In genomic region chr14:28060891-28061290, GRCm38 (mm10) we compare ENCODE assay signal across 31 mouse cellular contexts.
DNase-seq lines count a peak whose midpoint lies in the region; ATAC-seq and TF ChIP-seq lines count a peak whose summit lies in the region.
"Had no signal": no experiment of that assay in that cellular context is flagged by ENCODE, and none has a peak within 500 bp of the region (broad histone marks: within the 10 kb centered on the region; RNA-seq: fewer than 3 reads in every experiment).

No protein-coding gene starts in this region.

- no peaks in the 10 kb centered on the region for H3K9me3 ChIP-seq in forebrain, postnatal 0 days (ENCODE audit: low read length)
- no peaks in the 10 kb centered on the region for H3K9me3 ChIP-seq in forebrain, embryonic 10.5 days
- H3K9me3 ChIP-seq in midbrain, postnatal 0 days (ENCODE audit: low read length), result no peaks in the 10 kb centered on the region
- no peaks in the 10 kb centered on the region for H3K9me3 ChIP-seq in midbrain, embryonic 16.5 days (replicated peaks; ENCODE audit: control insufficient read depth, low read length, poor library complexity, severe bottlenecking)
- H3K9me3 ChIP-seq: embryonic facial prominence, embryonic 10.5 days; embryonic facial prominence, embryonic 13.5 days; forebrain, embryonic 15.5 days; heart, embryonic 10.5 days; heart, embryonic 13.5 days had no signal

- H3K27ac ChIP-seq in forebrain, postnatal 0 days (ENCODE audit: low read depth, low read length), result no peak overlapping the region
- H3K27ac ChIP-seq in forebrain, embryonic 10.5 days, result no peak overlapping the region
- H3K27ac ChIP-seq in midbrain, postnatal 0 days (ENCODE audit: low read depth, low read length), result no peak overlapping the region
- no peak overlapping the region for H3K27ac ChIP-seq in midbrain, embryonic 16.5 days (ENCODE audit: low read length)
- no peak overlapping the region for H3K27ac ChIP-seq in kidney, adult 2 months (ENCODE audit: insufficient read depth, low read depth, low read length)
- H3K27ac ChIP-seq: embryonic facial prominence, embryonic 10.5 days; embryonic facial prominence, embryonic 13.5 days; forebrain, embryonic 15.5 days; heart, adult 2 months; heart, embryonic 10.5 days; heart, embryonic 13.5 days; hindbrain, embryonic 14.5 days; hindbrain, postnatal 0 days had no signal

- no peak overlapping the region for H3K4me2 ChIP-seq in forebrain, postnatal 0 days (ENCODE audit: low read depth)
- H3K4me2 ChIP-seq in midbrain, postnatal 0 days (ENCODE audit: low read depth, low read length, poor library complexity, severe bottlenecking), result no peak overlapping the region
- H3K4me2 ChIP-seq in midbrain, embryonic 16.5 days (ENCODE audit: low read length), result no peak overlapping the region
- H3K4me2 ChIP-seq: embryonic facial prominence, embryonic 13.5 days; forebrain, embryonic 15.5 days; heart, embryonic 13.5 days; hindbrain, embryonic 14.5 days had no signal

- TF ChIP-seq POLR2A in kidney, adult 2 months (IDR thresholded peaks at IDR 0.05; ENCODE audit: low read depth, low read length), result no peak

- no peak overlapping the region for H3K9ac ChIP-seq in forebrain, postnatal 0 days
- H3K9ac ChIP-seq in midbrain, postnatal 0 days (replicated peaks; ENCODE audit: low read length, poor library complexity, severe bottlenecking), result no peak overlapping the region
- no peak overlapping the region for H3K9ac ChIP-seq in midbrain, embryonic 16.5 days (ENCODE audit: low read depth, low read length)
- H3K9ac ChIP-seq: embryonic facial prominence, embryonic 13.5 days; forebrain, embryonic 15.5 days; heart, embryonic 13.5 days; hindbrain, embryonic 14.5 days had no signal

- H3K27me3 ChIP-seq in forebrain, postnatal 0 days (ENCODE audit: insufficient read depth, low read length), result no peaks in the 10 kb centered on the region
- no peaks in the 10 kb centered on the region for H3K27me3 ChIP-seq in forebrain, embryonic 10.5 days (ENCODE audit: poor library complexity, severe bottlenecking)
- H3K27me3 ChIP-seq in midbrain, postnatal 0 days (ENCODE audit: insufficient read depth, low read length), result no peaks in the 10 kb centered on the region
- no peaks in the 10 kb centered on the region for H3K27me3 ChIP-seq in midbrain, embryonic 16.5 days (ENCODE audit: control insufficient read depth, insufficient read depth, low read depth, low read length)
- no peaks in the 10 kb centered on the region for H3K27me3 ChIP-seq in kidney, adult 2 months (replicated peaks; ENCODE audit: control insufficient read depth, insufficient read depth, low read length)
- H3K27me3 ChIP-seq: CH12.LX; embryonic facial prominence, embryonic 13.5 days; forebrain, embryonic 15.5 days; heart, embryonic 13.5 days; Patski had no signal

- no peaks in the 10 kb centered on the region for H3K4me1 ChIP-seq in forebrain, postnatal 0 days (ENCODE audit: insufficient read depth)
- peaks cover 25% of the 10 kb centered on the region for H3K4me1 ChIP-seq in forebrain, embryonic 10.5 days
- 0 out of 2 replicates have a peak, but pooled peaks cover 11% of the 10 kb centered on the region for H3K4me1 ChIP-seq in midbrain, postnatal 0 days (ENCODE audit: insufficient read depth, low read length)
- H3K4me1 ChIP-seq in midbrain, embryonic 16.5 days (ENCODE audit: control insufficient read depth, insufficient read depth, low read length), result peaks cover 19% of the 10 kb centered on the region
- no peaks in the 10 kb centered on the region for H3K4me1 ChIP-seq in kidney, adult 2 months (ENCODE audit: control insufficient read depth, insufficient read depth, low read length)

- peak; percentile 11 for DNase-seq in forebrain, postnatal 0 days
- DNase-seq in forebrain, embryonic 10.5 days (ENCODE audit: extremely low spot score, low spot score), result no peak
- peak; percentile 31 for DNase-seq in midbrain, postnatal 0 days (ENCODE audit: low spot score)
- peak; percentile 65 for DNase-seq in brain, adult 2 months (ENCODE audit: low read depth, low spot score)
- DNase-seq in thymus, adult 18-20 months, result no peak
- DNase-seq in kidney, adult 2 months, result no peak
- DNase-seq: adrenal gland, adult 2 months; adrenal gland, postnatal 14 days; B cell, adult 2 months; cerebellum, adult 2 months; cerebellum, postnatal 10 days; cerebellum, postnatal 36 days; embryo, embryonic 11 days; gastrocnemius, postnatal 10 days; gastrocnemius, postnatal 36 days; heart, adult 2 months; heart, postnatal 14 days; heart, postnatal 4 days had no signal

- TF ChIP-seq CTCF in forebrain, postnatal 0 days (IDR thresholded peaks at IDR 0.05; ENCODE audit: low read depth), result no peak
- no peak for TF ChIP-seq CTCF in midbrain, postnatal 0 days (IDR thresholded peaks at IDR 0.05)
- TF ChIP-seq CTCF in kidney, adult 2 months (conservative IDR thresholded peaks at IDR 0.05; ENCODE audit: insufficient read depth, insufficient read length, low read depth, low read length), result no peak

- 61% methylated on average over 4 of the region's 4 CpGs for WGBS in forebrain, postnatal 0 days
- 87% methylated on average over 4 of the region's 4 CpGs for WGBS in forebrain, embryonic 10.5 days
- 49% methylated on average over 4 of the region's 4 CpGs for WGBS in midbrain, postnatal 0 days
- WGBS in midbrain, embryonic 16.5 days, result 51% methylated on average over 4 of the region's 4 CpGs
- WGBS in kidney, adult 2 months, result 78% methylated on average over 4 of the region's 4 CpGs

- no peaks in the 10 kb centered on the region for H3K36me3 ChIP-seq in forebrain, postnatal 0 days (ENCODE audit: insufficient read depth)
- H3K36me3 ChIP-seq in forebrain, embryonic 10.5 days (replicated peaks), result no peaks in the 10 kb centered on the region
- H3K36me3 ChIP-seq in midbrain, postnatal 0 days (ENCODE audit: insufficient read depth, low read length), result no peaks in the 10 kb centered on the region; the same call in 1 of the 2 replicates
- no peaks in the 10 kb centered on the region for H3K36me3 ChIP-seq in midbrain, embryonic 16.5 days (ENCODE audit: control insufficient read depth, insufficient read depth, low read length)
- no peaks in the 10 kb centered on the region for H3K36me3 ChIP-seq in kidney, adult 2 months (ENCODE audit: control insufficient read depth, insufficient read depth, low read length)
- H3K36me3 ChIP-seq: embryonic facial prominence, embryonic 10.5 days; embryonic facial prominence, embryonic 13.5 days; forebrain, embryonic 15.5 days; G1E; heart, embryonic 10.5 days; heart, embryonic 13.5 days had no signal

- peak; percentile 37; the same call in 1 of the 2 replicates for ATAC-seq in forebrain, postnatal 0 days
- ATAC-seq in midbrain, postnatal 0 days (ENCODE audit: low FRiP score), result no peak
- no peak for ATAC-seq in midbrain, embryonic 16.5 days
- ATAC-seq: forebrain, embryonic 15.5 days; hindbrain, postnatal 0 days; inflammation-experienced regulatory T-cells, adult 6 months; Patski had no signal

- no peak overlapping the region for H3K4me3 ChIP-seq in forebrain, postnatal 0 days (ENCODE audit: low read depth, low read length)
- H3K4me3 ChIP-seq in forebrain, embryonic 10.5 days, result no peak overlapping the region
- H3K4me3 ChIP-seq in midbrain, postnatal 0 days (ENCODE audit: low read depth, low read length), result no peak overlapping the region
- no peak overlapping the region for H3K4me3 ChIP-seq in midbrain, embryonic 16.5 days (ENCODE audit: low read depth, low read length)
- H3K4me3 ChIP-seq in kidney, adult 2 months (ENCODE audit: insufficient read depth, low read depth, low read length), result no peak overlapping the region
- H3K4me3 ChIP-seq: embryonic facial prominence, embryonic 10.5 days; embryonic facial prominence, embryonic 13.5 days; erythroblast, embryonic 14.5 days; forebrain, embryonic 15.5 days; heart, adult 2 months; heart, embryonic 10.5 days; heart, embryonic 13.5 days had no signal

Comparison
In these comparisons a context has a peak if more than half of its experiments do, and no peak if none do; other contexts are left out.
1. DNase-seq: peak in forebrain, postnatal 0 days (single experiment), midbrain, postnatal 0 days (single experiment) and brain, adult 2 months (single experiment); none in forebrain, embryonic 10.5 days (single experiment), thymus, adult 18-20 months (0 of 2) and kidney, adult 2 months (single experiment).